Mouse (Mus musculus): ENCODE results near the gene Klhl25. TPM values are rescaled to one million over a fixed set of nuclear protein-coding genes. Genes with fewer than 3 reads are reported as not detected.
"Not testable (repeated sequence)": the region's sequence is repeated elsewhere in the genome, so short reads cannot be mapped to it uniquely, and the experiment has no call there.

Gene Klhl25
- polyA plus RNA-seq, 1 experiment from 2014 or later: 13.5 TPM

DNA sequence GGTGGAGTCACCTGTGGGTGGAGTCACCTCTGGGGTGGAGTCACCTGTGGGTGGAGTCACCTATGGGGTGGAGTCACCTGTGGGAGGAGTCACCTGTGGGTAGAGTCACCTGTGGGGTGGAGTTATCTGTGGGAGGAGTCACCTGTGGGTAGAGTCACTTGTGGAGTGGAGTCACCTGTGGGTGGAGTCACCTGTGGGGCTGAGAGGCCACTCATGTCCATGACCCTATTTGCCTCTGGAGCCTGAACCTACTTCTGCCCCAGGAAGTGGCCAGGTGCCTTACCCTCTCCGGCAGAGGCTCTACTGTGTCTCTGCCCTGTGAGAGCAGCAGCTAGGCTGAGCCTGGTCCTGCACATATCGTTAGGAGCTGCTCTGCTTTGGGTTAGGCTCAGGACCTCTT, 20.6 kb downstream of the Klhl25 start:
- peaks cover 67% of the 10 kb centered on the region for H3K36me3 ChIP-seq (replicated peaks; ENCODE audit: insufficient read depth, low read length)
- H3K4me3 ChIP-seq (ENCODE audit: low read depth, low read length): no peak overlapping the region
- TF ChIP-seq CTCF (IDR thresholded peaks at IDR 0.05; ENCODE audit: low read depth) (no peak), EP300 (IDR thresholded peaks at IDR 0.05; ENCODE audit: low read depth) (no peak)
- no peak overlapping the region for H3K4me2 ChIP-seq (ENCODE audit: low read depth, low read length)
- DNase-seq (peak; percentile 48), ATAC-seq (peak; percentile 21; the same call in 1 of the 2 replicates)
- no peak overlapping the region; the same call in 1 of the 2 replicates for H3K9ac ChIP-seq (replicated peaks)
- no peaks in the 10 kb centered on the region for H3K27me3 ChIP-seq (ENCODE audit: insufficient read depth, low read length)
- peak overlapping the region; percentile 16; the same call in 1 of the 2 replicates for H3K27ac ChIP-seq (ENCODE audit: low read depth)
- 79% methylated on average over 2 of the region's 2 CpGs for WGBS (ENCODE audit: insufficient replicate concordance)
- peaks cover 20% of the 10 kb centered on the region for H3K4me1 ChIP-seq (ENCODE audit: insufficient read depth)
- H3K9me3 ChIP-seq (ENCODE audit: low read length): no peaks in the 10 kb centered on the region; the same call in 1 of the 2 replicates

DNA sequence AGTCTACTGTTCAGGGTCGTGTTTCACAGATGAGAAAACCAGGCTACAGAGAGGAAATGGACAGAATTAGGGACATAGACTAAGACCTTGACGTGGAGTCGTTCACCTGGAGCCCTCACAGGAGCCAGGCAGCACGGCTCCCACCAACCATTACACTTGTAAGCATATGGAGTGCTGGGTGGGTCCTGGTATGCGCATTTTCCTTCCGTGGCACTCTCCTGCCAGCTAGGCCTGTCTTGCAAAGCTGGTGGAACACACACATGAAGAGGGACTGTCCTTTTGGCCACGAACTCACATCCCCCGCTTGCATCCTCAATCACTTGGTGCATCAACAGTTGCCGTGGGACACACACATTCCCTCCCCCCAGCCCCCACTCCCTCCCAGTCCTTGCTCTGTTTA, 22.4 kb downstream of the Klhl25 start:
- no peaks in the 10 kb centered on the region for H3K27me3 ChIP-seq (ENCODE audit: insufficient read depth, low read length)
- DNase-seq (no peak), ATAC-seq (no peak)
- 0 out of 2 replicates have a peak, but pooled peaks cover 12% of the 10 kb centered on the region for H3K4me1 ChIP-seq (ENCODE audit: insufficient read depth)
- no peak for TF ChIP-seq EP300 (IDR thresholded peaks at IDR 0.05; ENCODE audit: low read depth)
- no peak for TF ChIP-seq CTCF (IDR thresholded peaks at IDR 0.05; ENCODE audit: low read depth)
- no peak overlapping the region for H3K4me3 ChIP-seq (ENCODE audit: low read depth, low read length)
- H3K27ac ChIP-seq (ENCODE audit: low read depth): no peak overlapping the region
- WGBS (ENCODE audit: insufficient replicate concordance): 84% methylated on average over 9 of the region's 9 CpGs
- peaks cover 58% of the 10 kb centered on the region for H3K36me3 ChIP-seq (replicated peaks; ENCODE audit: insufficient read depth, low read length)
- no peak overlapping the region for H3K9ac ChIP-seq (replicated peaks)
- H3K9me3 ChIP-seq (ENCODE audit: low read length): no peaks in the 10 kb centered on the region
- no peak overlapping the region for H3K4me2 ChIP-seq (ENCODE audit: low read depth, low read length)

DNA sequence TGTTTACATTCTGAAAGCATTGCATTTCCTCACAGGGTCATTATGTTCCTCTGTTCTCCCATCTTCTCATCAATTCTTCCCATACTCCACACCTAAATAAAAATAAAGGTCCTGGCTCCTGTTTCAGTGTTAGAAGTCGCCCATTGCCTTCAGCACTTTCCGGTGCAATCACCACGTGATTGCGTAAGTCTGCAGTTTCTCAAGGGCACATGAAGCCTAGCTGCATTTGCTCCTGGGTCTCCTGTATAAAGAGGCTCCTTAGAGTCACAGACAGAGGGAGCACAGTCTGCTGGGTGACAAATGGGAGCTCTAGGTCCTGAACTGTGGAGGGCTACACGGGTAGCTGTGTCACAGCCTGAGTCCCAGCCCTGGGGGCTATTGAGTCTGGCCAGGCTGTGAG, 24.1 kb downstream of the Klhl25 start:
- no peak for DNase-seq
- Histone ChIP-seq H3K27me3 (ENCODE audit: insufficient read depth, low read length) (no peaks in the 10 kb centered on the region), H3K36me3 (replicated peaks; ENCODE audit: insufficient read depth, low read length) (peaks cover 42% of the 10 kb centered on the region), H3K4me3 (ENCODE audit: low read depth, low read length) (no peak overlapping the region), H3K27ac (ENCODE audit: low read depth) (peak overlapping the region; percentile 52; the same call in 1 of the 2 replicates), H3K4me1 (ENCODE audit: insufficient read depth) (0 out of 2 replicates have a peak, but pooled peaks cover 12% of the 10 kb centered on the region), H3K9ac (replicated peaks) (no peak overlapping the region), H3K9me3 (ENCODE audit: low read length) (no peaks in the 10 kb centered on the region), H3K4me2 (ENCODE audit: low read depth, low read length) (no peak overlapping the region)
- no peak for TF ChIP-seq EP300 (IDR thresholded peaks at IDR 0.05; ENCODE audit: low read depth)
- no peak for TF ChIP-seq CTCF (IDR thresholded peaks at IDR 0.05; ENCODE audit: low read depth)
- ATAC-seq: no peak
- 35% methylated on average over 5 of the region's 5 CpGs for WGBS (ENCODE audit: insufficient replicate concordance)

DNA sequence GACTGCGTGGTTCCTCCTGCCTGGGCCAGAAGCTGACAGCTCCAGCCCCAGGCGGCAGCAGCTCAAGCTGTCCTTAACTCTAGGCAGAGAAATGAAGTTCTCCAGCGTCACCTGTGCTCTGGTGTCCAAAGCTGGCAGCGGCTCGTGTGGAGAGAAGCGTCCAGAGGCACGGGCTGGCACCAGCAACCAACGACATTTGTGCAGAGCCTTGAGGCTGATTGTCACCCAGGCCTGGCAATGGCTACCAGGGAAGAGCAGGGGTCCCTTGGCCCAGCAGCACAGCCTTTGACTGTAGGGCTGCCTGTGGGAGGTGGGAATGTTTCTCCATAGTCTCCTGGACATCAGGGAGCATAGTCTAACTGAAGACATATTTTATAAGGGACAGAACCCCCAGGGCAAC, 24.6 kb downstream of the Klhl25 start:
- Histone ChIP-seq H3K4me3 (ENCODE audit: low read depth, low read length) (no peak overlapping the region), H3K4me1 (ENCODE audit: insufficient read depth) (0 out of 2 replicates have a peak, but pooled peaks cover 12% of the 10 kb centered on the region), H3K27ac (ENCODE audit: low read depth) (peak overlapping the region; percentile 52; the same call in 1 of the 2 replicates), H3K4me2 (ENCODE audit: low read depth, low read length) (no peak overlapping the region), H3K36me3 (replicated peaks; ENCODE audit: insufficient read depth, low read length) (peaks cover 42% of the 10 kb centered on the region), H3K9me3 (ENCODE audit: low read length) (no peaks in the 10 kb centered on the region), H3K27me3 (ENCODE audit: insufficient read depth, low read length) (no peaks in the 10 kb centered on the region), H3K9ac (replicated peaks) (no peak overlapping the region)
- no peak for DNase-seq
- ATAC-seq: no peak
- TF ChIP-seq CTCF (IDR thresholded peaks at IDR 0.05; ENCODE audit: low read depth): no peak
- TF ChIP-seq EP300 (IDR thresholded peaks at IDR 0.05; ENCODE audit: low read depth): no peak
- 82% methylated on average over 8 of the region's 8 CpGs for whole genome bisulfite sequencing (ENCODE audit: insufficient replicate concordance)

DNA sequence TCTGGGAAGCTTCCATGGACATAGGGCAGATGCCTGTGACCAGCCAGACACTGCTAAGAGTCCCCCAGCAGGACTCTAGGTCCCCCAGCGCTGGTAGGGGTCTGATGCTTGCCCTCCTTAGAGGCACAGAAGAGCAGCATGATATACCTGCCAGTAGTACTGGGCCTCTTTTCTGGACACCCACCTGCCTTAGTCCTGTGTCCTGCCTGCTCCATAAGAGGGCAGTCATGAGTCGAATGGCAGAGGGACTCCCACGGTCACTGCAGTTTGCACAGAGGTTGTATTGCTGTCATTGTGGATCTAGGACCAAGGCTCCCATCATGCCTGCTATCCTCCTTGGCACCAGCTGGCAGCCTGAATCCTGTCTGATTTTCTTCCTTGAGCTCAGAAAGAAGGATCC, 25.1 kb downstream of the Klhl25 start:
- TF ChIP-seq EP300 (IDR thresholded peaks at IDR 0.05; ENCODE audit: low read depth) (no peak), CTCF (IDR thresholded peaks at IDR 0.05; ENCODE audit: low read depth) (peak; percentile 69)
- H3K27ac ChIP-seq (ENCODE audit: low read depth): no peak overlapping the region
- H3K27me3 ChIP-seq (ENCODE audit: insufficient read depth, low read length): no peaks in the 10 kb centered on the region
- no peak for ATAC-seq
- WGBS (ENCODE audit: insufficient replicate concordance): 59% methylated on average over 3 of the region's 3 CpGs
- 0 out of 2 replicates have a peak, but pooled peaks cover 12% of the 10 kb centered on the region for H3K4me1 ChIP-seq (ENCODE audit: insufficient read depth)
- no peak for DNase-seq
- no peak overlapping the region for H3K4me2 ChIP-seq (ENCODE audit: low read depth, low read length)
- no peaks in the 10 kb centered on the region for H3K9me3 ChIP-seq (ENCODE audit: low read length)
- H3K36me3 ChIP-seq (replicated peaks; ENCODE audit: insufficient read depth, low read length): peaks cover 42% of the 10 kb centered on the region
- no peak overlapping the region for H3K9ac ChIP-seq (replicated peaks)
- no peak overlapping the region for H3K4me3 ChIP-seq (ENCODE audit: low read depth, low read length)

DNA sequence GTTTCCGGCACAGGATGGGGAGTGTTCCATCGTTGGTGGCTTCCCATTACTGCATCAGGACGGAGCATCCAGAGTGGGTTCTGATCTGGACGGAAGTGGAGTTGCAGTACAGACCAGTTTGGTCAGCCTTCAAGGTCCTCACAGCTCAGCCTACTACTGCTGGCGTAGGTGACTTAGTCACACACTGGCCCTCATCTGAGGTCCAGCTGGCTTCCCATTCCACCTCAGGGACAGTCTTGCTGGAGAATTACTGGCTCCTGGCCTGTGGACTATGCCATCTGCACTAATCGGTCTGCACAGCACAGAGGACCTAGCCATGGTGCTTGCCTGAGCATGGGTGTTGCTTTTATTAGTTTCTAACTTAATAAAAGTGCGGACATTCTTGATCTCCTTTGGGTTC, 25.6 kb downstream of the Klhl25 start:
- 88% methylated on average over 7 of the region's 7 CpGs for WGBS (ENCODE audit: insufficient replicate concordance)
- DNase-seq (no peak), ATAC-seq (no peak)
- TF ChIP-seq EP300 (IDR thresholded peaks at IDR 0.05; ENCODE audit: low read depth): no peak
- Histone ChIP-seq H3K27me3 (ENCODE audit: insufficient read depth, low read length) (no peaks in the 10 kb centered on the region), H3K4me2 (ENCODE audit: low read depth, low read length) (no peak overlapping the region), H3K9ac (replicated peaks) (no peak overlapping the region), H3K36me3 (replicated peaks; ENCODE audit: insufficient read depth, low read length) (peaks cover 41% of the 10 kb centered on the region), H3K4me1 (ENCODE audit: insufficient read depth) (0 out of 2 replicates have a peak, but pooled peaks cover 10% of the 10 kb centered on the region), H3K27ac (ENCODE audit: low read depth) (no peak overlapping the region), H3K9me3 (ENCODE audit: low read length) (no peaks in the 10 kb centered on the region), H3K4me3 (ENCODE audit: low read depth, low read length) (no peak overlapping the region)

DNA sequence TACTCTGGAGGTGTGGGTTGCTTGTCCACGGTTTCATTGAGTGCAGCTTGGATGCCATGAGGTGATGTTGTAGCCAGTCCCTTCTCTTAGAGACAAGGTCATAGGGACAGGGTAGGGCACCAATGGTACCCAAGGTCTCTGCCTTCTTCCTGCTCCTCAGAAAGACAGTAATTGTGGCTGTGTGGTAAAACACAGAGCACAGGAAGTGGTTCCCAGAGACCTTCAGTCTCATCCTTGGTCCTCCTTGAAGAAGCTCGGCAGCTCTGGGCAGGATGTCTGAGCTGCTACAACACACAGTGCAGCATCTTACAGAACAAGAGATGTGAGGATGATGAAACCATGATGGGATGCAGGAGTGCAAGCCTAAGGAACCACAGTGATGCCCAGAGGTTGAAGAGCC, 31.3 kb downstream of the Klhl25 start:
- not testable (repeated sequence) for DNase-seq; H3K9me3 ChIP-seq (ENCODE audit: low read length); H3K4me1 ChIP-seq (ENCODE audit: insufficient read depth); H3K27ac ChIP-seq (ENCODE audit: low read depth); H3K36me3 ChIP-seq (replicated peaks; ENCODE audit: insufficient read depth, low read length); H3K9ac ChIP-seq (replicated peaks); H3K4me2 ChIP-seq (ENCODE audit: low read depth, low read length); H3K4me3 ChIP-seq (ENCODE audit: low read depth, low read length); ATAC-seq; H3K27me3 ChIP-seq (ENCODE audit: insufficient read depth, low read length)
- WGBS (ENCODE audit: insufficient replicate concordance): 69% methylated on average over 2 of the region's 2 CpGs
